Mouse (Mus musculus): ENCODE results near the gene Cort. TPM values are rescaled to one million over a fixed set of nuclear protein-coding genes. Genes with fewer than 3 reads are reported as not detected.
"Not testable (repeated sequence)": the region's sequence is repeated elsewhere in the genome, so short reads cannot be mapped to it uniquely, and the experiment has no call there.

The Cort gene
- total RNA-seq, 2 experiments from 2014 or later = 0.66 to 1.2 TPM

GRCm38 (mm10) chr4:149147528-149147927, 21.0 kb upstream of the Cort start:
- no peak for DNase-seq

GRCm38 (mm10) chr4:149145151-149145550, 18.6 kb upstream of the Cort start:
- no peak for DNase-seq

- DNase-seq = peak; percentile 81 to 82
These were observed 17.9 kb upstream of the Cort start for GRCm38 (mm10) chr4:149144459-149144858.

- DNase-seq = no peak
These were observed 17.0 kb upstream of the Cort start for GRCm38 (mm10) chr4:149143594-149143993.

- no peak for DNase-seq
These were observed 12.0 kb upstream of the Cort start for GRCm38 (mm10) chr4:149138515-149138914.

GRCm38 (mm10) chr4:149136982-149137770, 10.6 kb upstream of the Cort start, which contains the start of gene Cenps:
Gene Cenps (minus strand): TSS chr4:149137629.
- peak; percentile 91 to 94 for DNase-seq

GRCm38 (mm10) chr4:149136116-149136850, 9.7 kb upstream of the Cort start:
- no peak for DNase-seq

GRCm38 (mm10) chr4:149133395-149133794, 6.8 kb upstream of the Cort start:
- DNase-seq = no peak

- no peak for DNase-seq
These were observed 5.4 kb upstream of the Cort start for GRCm38 (mm10) chr4:149131789-149132565.

GRCm38 (mm10) chr4:149131021-149131752, 4.6 kb upstream of the Cort start:
- no peak for DNase-seq

GRCm38 (mm10) chr4:149128467-149128866, 1.9 kb upstream of the Cort start:
- no peak for DNase-seq

GRCm38 (mm10) chr4:149126115-149126509, 451 bp downstream of the Cort start:
- DNase-seq = no peak

- no peak for DNase-seq
These were observed 1.0 kb downstream of the Cort start for GRCm38 (mm10) chr4:149125341-149126114.

GRCm38 (mm10) chr4:149123432-149123831, 3.1 kb downstream of the Cort start:
- DNase-seq = no peak

GRCm38 (mm10) chr4:149119978-149120562, 6.5 kb downstream of the Cort start:
- DNase-seq = not testable (repeated sequence)

- peak; percentile 93 for DNase-seq
These were observed 22.5 kb downstream of the Cort start, which contains the start of gene Dffa for GRCm38 (mm10) chr4:149103875-149104561. Gene Dffa (plus strand): TSS chr4:149104146.

GRCm38 (mm10) chr4:149101456-149101855, 25.1 kb downstream of the Cort start:
- no peak for DNase-seq

- DNase-seq = not testable (repeated sequence)
These were observed 26.1 kb downstream of the Cort start for GRCm38 (mm10) chr4:149100449-149100848.

GRCm38 (mm10) chr4:149099369-149100017, 27.1 kb downstream of the Cort start, which contains the start of gene Pex14:
Gene Pex14 (minus strand): TSS chr4:149099876.
- DNase-seq = peak; percentile 93 to 95
